Mouse (Mus musculus) hindbrain, embryonic 13.5 days (tissue): ENCODE measurements at regions not wholly inside any gene's neighbourhood (a gene's known extent, or its start where the extent isn't known, plus 50 kb on each side); places are given as distances from the start of the nearest gene placed in this dataset.
A peak's percentile ranks its signal among the peaks of the same experiment; 100 is the strongest.

Source experiments
- ATAC-seq: fragments of 200-750 bp; cut with Nextera tagmentation; 2 replicates; pipeline ENCODE4 v1.8.0; 2017; ENCODE audit warnings: moderate TSS enrichment; ENCODE audit not compliant: low FRiP score
- H3K27ac ChIP-seq: fragments of 300-500 bp; sonication (generic); 2 replicates; pipeline ENCODE4 v1.5.1; 2015; ENCODE audit warnings: inconsistent platforms, mild to moderate bottlenecking, moderate library complexity
- H3K27me3 ChIP-seq: fragments of 300-500 bp; sonication (generic); 2 replicates; pipeline ENCODE4 v1.6.1; 2015; ENCODE audit warnings: mild to moderate bottlenecking, inconsistent platforms
- H3K36me3 ChIP-seq: fragments of 300-500 bp; sonication (generic); 2 replicates; pipeline ENCODE4 v1.6.1; 2015; ENCODE audit warnings: mild to moderate bottlenecking, inconsistent platforms
- H3K4me1 ChIP-seq: fragments of 300-500 bp; sonication (generic); replicated peaks from 2 replicates; pipeline ENCODE4 v1.6.1; 2015; ENCODE audit warnings: inconsistent platforms
- H3K4me2 ChIP-seq: fragments of 300-500 bp; sonication (generic); 2 replicates; pipeline ENCODE4 v1.6.1; 2015; ENCODE audit warnings: inconsistent platforms, mild to moderate bottlenecking, moderate library complexity
- H3K4me3 ChIP-seq: fragments of 300-500 bp; sonication (generic); 2 replicates; pipeline ENCODE4 v1.5.1; 2015; ENCODE audit warnings: mild to moderate bottlenecking, inconsistent platforms
- H3K9ac ChIP-seq: fragments of 300-500 bp; sonication (generic); 2 replicates; pipeline ENCODE4 v1.6.1; 2015; ENCODE audit warnings: mild to moderate bottlenecking, inconsistent platforms
- H3K9me3 ChIP-seq: fragments of 300-500 bp; sonication (generic); 2 replicates; pipeline ENCODE4 v1.6.1; 2016; ENCODE audit warnings: inconsistent platforms
- WGBS: fragments of 180-500 bp; shearing (Covaris S2); methylation state at CpG from one replicate; pipeline ENCODE4 v1.1.7; 2015; 5-methylcytosine and 5-hydroxymethylcytosine counted together

DNA sequence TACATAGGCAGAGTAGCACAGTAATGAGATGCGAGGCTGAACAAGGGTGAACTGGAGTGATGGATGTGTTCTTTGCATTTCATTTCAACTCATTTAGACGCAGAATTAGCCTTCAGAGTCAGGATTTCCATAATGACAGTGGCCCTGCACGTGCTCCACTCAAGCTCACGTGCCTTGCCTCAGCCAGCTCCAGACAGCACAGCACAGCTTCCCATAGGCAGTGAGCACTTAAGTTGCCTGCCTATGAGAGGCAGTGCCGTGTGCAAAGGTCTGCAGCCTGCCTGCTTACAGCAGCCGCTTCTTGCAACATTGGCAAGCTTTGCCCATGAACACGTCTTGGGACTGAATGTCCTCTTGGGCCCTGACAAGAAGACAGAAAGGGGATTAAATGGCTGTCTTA lies 54.0 kb upstream of the Cpeb4 start:
- WGBS: 35% methylated on average over 7 of the region's 7 CpGs
- Histone ChIP-seq H3K4me2 (no peak overlapping the region), H3K9ac (no peak overlapping the region), H3K9me3 (no peaks in the 10 kb centered on the region), H3K36me3 (no peaks in the 10 kb centered on the region), H3K4me1 (peaks cover 27% of the 10 kb centered on the region), H3K27me3 (0 out of 2 replicates have a peak, but pooled peaks cover 3% of the 10 kb centered on the region), H3K27ac (peak overlapping the region; percentile 30; the same call in 1 of the 2 replicates), H3K4me3 (no peak overlapping the region)
- ATAC-seq: peak; percentile 83

DNA sequence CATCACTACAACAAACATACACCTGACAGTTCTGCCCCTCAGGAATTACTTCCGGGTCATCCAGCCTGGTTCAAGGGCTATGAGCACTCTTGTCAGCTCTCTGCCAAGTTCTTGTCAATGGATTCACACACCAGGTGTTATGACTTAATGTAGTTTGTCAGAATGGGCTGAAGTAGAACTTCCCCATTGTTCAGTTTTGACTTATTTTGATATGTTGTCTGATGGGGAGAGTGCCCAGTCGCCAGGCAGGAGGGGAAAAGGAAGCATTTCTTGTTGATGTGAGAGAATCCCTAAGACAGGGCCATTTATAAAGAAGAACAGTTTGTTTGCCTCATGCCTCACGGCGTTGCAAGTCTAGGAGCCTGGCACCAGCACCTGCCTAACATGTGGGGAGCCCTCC lies 52.0 kb upstream of the Cpeb4 start:
- 0 out of 2 replicates have a peak, but pooled peaks cover 3% of the 10 kb centered on the region for H3K27me3 ChIP-seq
- H3K4me1 ChIP-seq: peaks cover 27% of the 10 kb centered on the region
- ATAC-seq: no peak
- no peak overlapping the region for H3K4me3 ChIP-seq
- H3K36me3 ChIP-seq: no peaks in the 10 kb centered on the region
- no peak overlapping the region for H3K4me2 ChIP-seq
- no peak overlapping the region for H3K9ac ChIP-seq
- no peak overlapping the region for H3K27ac ChIP-seq
- WGBS: 92% methylated on average over 4 of the region's 4 CpGs
- no peaks in the 10 kb centered on the region for H3K9me3 ChIP-seq

DNA sequence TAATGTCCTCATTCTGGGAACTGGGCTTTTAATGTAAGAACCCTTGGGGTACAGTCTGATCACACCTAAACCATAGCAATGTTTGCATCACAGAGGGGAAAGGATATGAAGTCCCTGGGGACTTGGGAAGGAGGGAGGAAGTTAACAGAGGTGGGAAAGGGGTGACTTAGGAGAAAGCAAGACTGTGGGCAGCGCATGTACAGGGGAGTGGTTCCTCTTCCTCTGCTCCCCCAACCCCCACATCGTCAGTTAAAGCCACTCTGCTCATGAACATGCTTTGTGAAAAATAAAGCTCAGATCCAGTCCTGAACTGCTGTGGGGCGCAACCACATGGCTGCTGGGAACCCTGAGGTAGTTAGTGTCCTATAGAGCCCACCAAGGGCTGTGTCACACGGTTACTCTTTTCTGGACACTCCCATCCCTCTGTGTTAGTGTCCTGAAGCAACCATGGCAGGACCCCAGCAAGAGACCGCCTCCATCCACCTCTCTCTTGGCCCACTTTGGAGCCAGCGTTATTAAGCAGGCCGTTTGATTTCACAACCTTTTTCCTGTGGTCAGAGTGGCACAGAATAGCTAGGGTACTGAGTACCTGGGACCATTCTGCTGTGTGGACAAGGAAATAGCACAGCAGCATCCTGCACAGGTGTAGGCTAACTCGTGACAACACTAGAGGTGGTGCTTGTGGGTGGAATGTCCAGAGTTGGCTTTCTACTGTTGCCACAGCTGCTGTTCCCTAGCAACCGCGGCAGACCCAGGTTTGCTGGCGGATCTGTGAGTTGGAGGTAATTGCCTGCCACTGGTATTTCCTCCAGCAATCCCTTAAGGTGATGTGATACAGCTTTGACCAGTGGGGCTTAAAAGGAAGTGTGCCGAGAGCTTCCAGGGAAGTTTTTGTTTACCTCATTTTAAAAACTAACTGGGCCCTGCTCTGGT lies 50.3 kb upstream of the Cpeb4 start:
- peaks cover 20% of the 10 kb centered on the region for H3K4me1 ChIP-seq
- no peak overlapping the region for H3K4me3 ChIP-seq
- H3K27me3 ChIP-seq: 0 out of 2 replicates have a peak, but pooled peaks cover 3% of the 10 kb centered on the region
- H3K9ac ChIP-seq: no peak overlapping the region
- peak; percentile 44; the same call in 1 of the 2 replicates for ATAC-seq
- H3K27ac ChIP-seq: peak overlapping the region; percentile 66
- WGBS: 69% methylated on average over 12 of the region's 12 CpGs
- no peaks in the 10 kb centered on the region for H3K9me3 ChIP-seq
- no peak overlapping the region for H3K4me2 ChIP-seq
- no peaks in the 10 kb centered on the region for H3K36me3 ChIP-seq
